Mouse (Mus musculus): ENCODE results near the gene Zfp316.

Gene Zfp316

GRCm38 (mm10) chr5:143269363-143270150, at the start of gene Zfp316:
Zfp316 (minus strand) TSS chr5:143270022.
- DNase-seq (ENCODE audit: low read depth in 1 of 2, low spot score in 2 of 2): no peak

GRCm38 (mm10) chr5:143317288-143317610, 47.4 kb upstream of the Zfp316 start:
- DNase-seq (ENCODE audit: low read depth in 1 of 2, low spot score in 2 of 2): no peak

- DNase-seq (ENCODE audit: low read depth in 1 of 2, low spot score in 2 of 2): no peak
These were observed 46.9 kb upstream of the Zfp316 start for GRCm38 (mm10) chr5:143316605-143317287.

GRCm38 (mm10) chr5:143315514-143315888, 45.7 kb upstream of the Zfp316 start:
- no peak for DNase-seq (ENCODE audit: low read depth in 1 of 2, low spot score in 2 of 2)

- DNase-seq (ENCODE audit: low read depth in 1 of 2, low spot score in 2 of 2): peak; percentile 36 to 82
These were observed 45.1 kb upstream of the Zfp316 start, which contains the start of gene E130309D02Rik for GRCm38 (mm10) chr5:143314730-143315513. E130309D02Rik (minus strand) TSS chr5:143315360.

- DNase-seq (ENCODE audit: low read depth in 1 of 2, low spot score in 2 of 2): no peak
These were observed 44.4 kb upstream of the Zfp316 start for GRCm38 (mm10) chr5:143314183-143314729.

- DNase-seq (ENCODE audit: low read depth in 1 of 2, low spot score in 2 of 2): peak in 1 of 2 experiments; percentile 72
These were observed 42.1 kb upstream of the Zfp316 start for GRCm38 (mm10) chr5:143311886-143312285.

GRCm38 (mm10) chr5:143309916-143310315, 40.1 kb upstream of the Zfp316 start:
- no peak for DNase-seq (ENCODE audit: low read depth in 1 of 2, low spot score in 2 of 2)

GRCm38 (mm10) chr5:143308825-143309224, 39.0 kb upstream of the Zfp316 start:
- DNase-seq (ENCODE audit: low read depth in 1 of 2, low spot score in 2 of 2): no peak

GRCm38 (mm10) chr5:143304251-143304650, 34.4 kb upstream of the Zfp316 start:
- DNase-seq (ENCODE audit: low read depth in 1 of 2, low spot score in 2 of 2): no peak

- DNase-seq (ENCODE audit: low read depth in 1 of 2, low spot score in 2 of 2): no peak
These were observed 31.5 kb upstream of the Zfp316 start for GRCm38 (mm10) chr5:143301296-143301695.

GRCm38 (mm10) chr5:143299686-143300085, 29.9 kb upstream of the Zfp316 start:
- DNase-seq (ENCODE audit: low read depth in 1 of 2, low spot score in 2 of 2): peak in 1 of 2 experiments; percentile 14

GRCm38 (mm10) chr5:143298391-143298790, 28.6 kb upstream of the Zfp316 start:
- no peak for DNase-seq (ENCODE audit: low read depth in 1 of 2, low spot score in 2 of 2)

- DNase-seq (ENCODE audit: low read depth in 1 of 2, low spot score in 2 of 2): no peak
These were observed 28.2 kb upstream of the Zfp316 start for GRCm38 (mm10) chr5:143297986-143298385.

- DNase-seq (ENCODE audit: low read depth in 1 of 2, low spot score in 2 of 2): no peak
These were observed 25.5 kb upstream of the Zfp316 start for GRCm38 (mm10) chr5:143295330-143295729.

- no peak for DNase-seq (ENCODE audit: low read depth in 1 of 2, low spot score in 2 of 2)
These were observed 25.0 kb upstream of the Zfp316 start for GRCm38 (mm10) chr5:143294862-143295261.

GRCm38 (mm10) chr5:143293404-143293803, 23.6 kb upstream of the Zfp316 start, which contains the start of gene Zfp853:
Zfp853 (minus strand) TSS chr5:143293623.
- no peak for DNase-seq (ENCODE audit: low read depth in 1 of 2, low spot score in 2 of 2)

GRCm38 (mm10) chr5:143292879-143293278, 23.1 kb upstream of the Zfp316 start:
- no peak for DNase-seq (ENCODE audit: low read depth in 1 of 2, low spot score in 2 of 2)

GRCm38 (mm10) chr5:143289299-143289698, 19.5 kb upstream of the Zfp316 start:
- no peak for DNase-seq (ENCODE audit: low read depth in 1 of 2, low spot score in 2 of 2)

- DNase-seq (ENCODE audit: low read depth in 1 of 2, low spot score in 2 of 2): no peak
These were observed 18.6 kb upstream of the Zfp316 start for GRCm38 (mm10) chr5:143288378-143288911.

- no peak for DNase-seq (ENCODE audit: low read depth in 1 of 2, low spot score in 2 of 2)
These were observed 18.0 kb upstream of the Zfp316 start for GRCm38 (mm10) chr5:143287774-143288328.
